Mouse (Mus musculus): ENCODE results near the gene Ppp1r27. TPM values are rescaled to one million over a fixed set of nuclear protein-coding genes. Genes with fewer than 3 reads are reported as not detected.

Gene Ppp1r27
- polyA plus RNA-seq, 1 experiment from 2014 or later = not detected

DNA sequence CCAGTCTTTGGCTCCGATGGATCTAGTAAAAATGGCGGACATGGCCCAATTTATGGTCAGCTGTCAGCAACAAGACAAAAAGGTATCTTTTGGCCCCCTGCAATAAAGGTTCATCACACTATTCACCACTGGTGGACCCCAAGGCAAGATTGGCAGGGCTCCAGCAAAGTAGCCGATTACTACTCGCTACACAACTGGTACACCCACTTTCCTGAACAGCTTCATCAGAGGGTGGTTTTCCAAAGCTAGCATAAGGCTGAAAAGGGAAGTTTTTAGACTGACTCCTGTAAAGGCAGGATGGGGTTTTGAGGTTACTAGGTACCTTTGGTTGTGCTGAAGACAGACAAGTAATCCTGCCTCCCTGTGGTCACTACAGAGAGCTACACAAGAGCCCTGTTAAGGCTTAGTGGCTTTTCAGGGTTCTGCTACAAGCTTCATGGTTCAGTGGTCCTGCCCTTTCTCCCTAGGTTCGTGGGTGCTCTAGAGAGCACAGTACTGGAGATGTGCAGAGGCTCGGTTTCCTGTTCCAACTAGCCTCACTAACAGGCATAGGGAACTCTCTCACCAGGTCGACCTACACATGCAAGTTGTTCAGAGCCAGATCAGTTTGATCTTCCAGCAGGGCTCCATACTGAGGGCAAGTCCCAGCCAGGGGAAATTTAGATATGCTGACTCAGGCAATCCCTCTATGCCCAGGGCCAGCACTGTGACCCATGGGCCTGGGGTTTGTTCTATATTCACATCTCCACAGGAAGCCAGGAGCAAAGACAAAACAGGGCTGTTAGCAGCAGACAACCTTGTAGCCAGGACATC lies 26.5 kb upstream of the Ppp1r27 start:
- peaks cover 33% of the 10 kb centered on the region for H3K4me1 ChIP-seq (ENCODE audit: control insufficient read depth, insufficient read depth, low read length)
- no peak overlapping the region for H3K4me3 ChIP-seq (ENCODE audit: low read depth, low read length)
- H3K9ac ChIP-seq (ENCODE audit: low read depth, low read length) = no peak overlapping the region
- no peaks in the 10 kb centered on the region for H3K9me3 ChIP-seq (replicated peaks; ENCODE audit: control insufficient read depth, low read length)
- peaks cover 23% of the 10 kb centered on the region for H3K36me3 ChIP-seq (ENCODE audit: control insufficient read depth, insufficient read depth, low read length)
- no peak for ATAC-seq (replicated peaks; ENCODE audit: insufficient number of reproducible peaks, low FRiP score, low TSS enrichment)
- no peaks in the 10 kb centered on the region for H3K27me3 ChIP-seq (ENCODE audit: control insufficient read depth, insufficient read depth, low read length)
- H3K4me2 ChIP-seq = no peak overlapping the region
- 84% methylated on average over 7 of the region's 7 CpGs for WGBS (ENCODE audit: insufficient replicate concordance)
- H3K27ac ChIP-seq (ENCODE audit: low read depth, low read length) = no peak overlapping the region

- no peak overlapping the region for H3K4me3 ChIP-seq (ENCODE audit: low read depth, low read length)
- no peaks in the 10 kb centered on the region for H3K9me3 ChIP-seq (replicated peaks; ENCODE audit: control insufficient read depth, low read length)
- H3K27ac ChIP-seq (ENCODE audit: low read depth, low read length) = no peak overlapping the region
- 81% methylated on average over 3 of the region's 3 CpGs for WGBS (ENCODE audit: insufficient replicate concordance)
- H3K36me3 ChIP-seq (ENCODE audit: control insufficient read depth, insufficient read depth, low read length) = peaks cover 23% of the 10 kb centered on the region
- H3K4me2 ChIP-seq = no peak overlapping the region
- H3K9ac ChIP-seq (ENCODE audit: low read depth, low read length) = no peak overlapping the region
- H3K27me3 ChIP-seq (ENCODE audit: control insufficient read depth, insufficient read depth, low read length) = no peaks in the 10 kb centered on the region
- H3K4me1 ChIP-seq (ENCODE audit: control insufficient read depth, insufficient read depth, low read length) = peaks cover 33% of the 10 kb centered on the region
- no peak for ATAC-seq (replicated peaks; ENCODE audit: insufficient number of reproducible peaks, low FRiP score, low TSS enrichment)
Measured at GRCm38 (mm10) chr11:120576365-120576981, 25.5 kb upstream of the Ppp1r27 start.

DNA sequence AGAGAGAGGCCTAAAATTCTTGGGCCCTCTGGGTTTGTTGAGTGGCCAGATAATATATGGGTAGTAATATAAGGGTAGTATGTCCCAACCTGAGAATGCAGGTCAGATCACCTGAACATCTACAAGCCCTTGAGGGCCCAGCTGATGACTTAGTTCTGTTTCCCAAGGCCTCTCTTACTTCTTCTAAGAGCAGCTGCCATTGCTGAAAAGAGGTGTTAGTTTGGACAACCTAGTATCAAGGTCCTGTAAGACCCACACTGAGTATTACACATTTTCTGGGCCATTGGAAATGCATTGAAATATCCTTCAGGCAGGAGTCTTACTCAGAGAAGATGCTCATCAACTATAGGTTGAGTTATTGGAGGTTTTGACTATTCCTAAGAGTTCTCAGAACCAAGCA lies 25.0 kb upstream of the Ppp1r27 start:
- H3K27me3 ChIP-seq (ENCODE audit: control insufficient read depth, insufficient read depth, low read length) = no peaks in the 10 kb centered on the region
- H3K9ac ChIP-seq (ENCODE audit: low read depth, low read length) = no peak overlapping the region
- ATAC-seq (replicated peaks; ENCODE audit: insufficient number of reproducible peaks, low FRiP score, low TSS enrichment) = no peak
- no peak overlapping the region for H3K27ac ChIP-seq (ENCODE audit: low read depth, low read length)
- no peak overlapping the region for H3K4me2 ChIP-seq
- peaks cover 35% of the 10 kb centered on the region for H3K4me1 ChIP-seq (ENCODE audit: control insufficient read depth, insufficient read depth, low read length)
- H3K4me3 ChIP-seq (ENCODE audit: low read depth, low read length) = no peak overlapping the region
- H3K9me3 ChIP-seq (replicated peaks; ENCODE audit: control insufficient read depth, low read length) = no peaks in the 10 kb centered on the region
- peaks cover 25% of the 10 kb centered on the region for H3K36me3 ChIP-seq (ENCODE audit: control insufficient read depth, insufficient read depth, low read length)

DNA sequence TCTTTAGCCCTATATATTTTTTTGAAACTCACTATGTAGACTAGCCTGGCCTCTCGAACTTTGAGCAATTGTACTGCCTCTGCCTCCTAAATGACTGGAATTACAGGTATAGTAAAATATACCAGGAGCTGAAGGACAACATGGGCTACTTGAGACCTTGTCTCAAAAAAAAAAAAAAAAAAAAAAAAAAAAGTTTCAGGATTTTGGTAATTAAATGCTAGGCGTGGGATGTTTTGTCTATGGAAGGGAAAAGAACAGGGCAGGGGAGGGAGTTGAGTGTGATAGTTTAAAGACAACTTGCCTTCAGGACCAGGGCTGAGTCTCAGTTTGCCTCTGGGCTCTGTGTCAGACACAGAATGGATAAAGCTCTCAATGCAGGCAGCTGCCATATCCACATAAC lies 24.1 kb upstream of the Ppp1r27 start:
- Histone ChIP-seq H3K27me3 (ENCODE audit: control insufficient read depth, insufficient read depth, low read length) (no peaks in the 10 kb centered on the region), H3K36me3 (ENCODE audit: control insufficient read depth, insufficient read depth, low read length) (peaks cover 33% of the 10 kb centered on the region), H3K4me3 (ENCODE audit: low read depth, low read length) (no peak overlapping the region), H3K9ac (ENCODE audit: low read depth, low read length) (no peak overlapping the region), H3K27ac (ENCODE audit: low read depth, low read length) (no peak overlapping the region), H3K9me3 (replicated peaks; ENCODE audit: control insufficient read depth, low read length) (no peaks in the 10 kb centered on the region), H3K4me1 (ENCODE audit: control insufficient read depth, insufficient read depth, low read length) (peaks cover 31% of the 10 kb centered on the region), H3K4me2 (no peak overlapping the region; the same call in 1 of the 2 replicates)
- no peak for ATAC-seq (replicated peaks; ENCODE audit: insufficient number of reproducible peaks, low FRiP score, low TSS enrichment)
- 90% methylated on average over 2 of the region's 2 CpGs for WGBS (ENCODE audit: insufficient replicate concordance)

- no peak overlapping the region for H3K27ac ChIP-seq (ENCODE audit: low read depth, low read length)
- ATAC-seq (replicated peaks; ENCODE audit: insufficient number of reproducible peaks, low FRiP score, low TSS enrichment) = no peak
- peak overlapping the region; percentile 69 for H3K4me2 ChIP-seq
- peak overlapping the region; percentile 92; the same call in 1 of the 2 replicates for H3K9ac ChIP-seq (ENCODE audit: low read depth, low read length)
- H3K27me3 ChIP-seq (ENCODE audit: control insufficient read depth, insufficient read depth, low read length) = no peaks in the 10 kb centered on the region
- peak overlapping the region; percentile 98 for H3K4me3 ChIP-seq (ENCODE audit: low read depth, low read length)
- WGBS (ENCODE audit: insufficient replicate concordance) = 40% methylated on average over 5 of the region's 5 CpGs
- H3K9me3 ChIP-seq (replicated peaks; ENCODE audit: control insufficient read depth, low read length) = no peaks in the 10 kb centered on the region
- H3K36me3 ChIP-seq (ENCODE audit: control insufficient read depth, insufficient read depth, low read length) = peaks cover 35% of the 10 kb centered on the region
- H3K4me1 ChIP-seq (ENCODE audit: control insufficient read depth, insufficient read depth, low read length) = peaks cover 22% of the 10 kb centered on the region
Measured at GRCm38 (mm10) chr11:120574278-120574600, 23.3 kb upstream of the Ppp1r27 start.

DNA sequence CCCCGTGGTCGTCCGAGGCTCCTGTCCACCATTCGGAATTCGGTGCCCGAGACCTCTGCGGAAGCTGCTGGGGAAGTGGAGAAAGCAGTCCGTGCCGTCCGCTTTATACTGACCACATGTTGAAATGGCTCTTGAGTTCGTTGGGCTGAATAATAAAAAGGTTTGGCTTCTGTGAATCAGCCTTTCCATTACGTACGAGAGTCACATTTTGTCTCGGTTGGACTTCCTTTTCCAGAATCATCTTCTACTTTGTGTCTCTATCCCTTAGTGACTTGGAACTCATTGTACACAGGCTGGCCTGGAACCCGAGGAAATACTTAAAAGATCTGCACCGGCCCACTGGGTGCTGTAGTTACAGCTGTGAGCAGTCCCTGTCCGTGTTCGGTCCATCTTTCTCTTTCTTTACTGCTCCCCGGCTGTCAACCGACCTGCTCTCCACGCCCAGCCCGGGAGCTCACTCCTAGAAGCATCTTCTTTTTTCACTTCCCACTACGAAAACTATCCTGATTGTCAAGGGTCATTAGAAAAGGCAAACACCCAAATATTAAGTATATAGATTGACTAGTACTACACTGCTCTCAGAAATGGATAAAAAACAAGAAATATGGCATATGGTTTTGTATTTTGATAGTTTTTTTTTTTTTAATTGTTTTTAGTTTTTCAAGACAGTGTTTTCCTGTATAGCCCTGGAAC lies 22.8 kb upstream of the Ppp1r27 start:
- 1% methylated on average over 23 of the region's 23 CpGs for WGBS (ENCODE audit: insufficient replicate concordance)

DNA sequence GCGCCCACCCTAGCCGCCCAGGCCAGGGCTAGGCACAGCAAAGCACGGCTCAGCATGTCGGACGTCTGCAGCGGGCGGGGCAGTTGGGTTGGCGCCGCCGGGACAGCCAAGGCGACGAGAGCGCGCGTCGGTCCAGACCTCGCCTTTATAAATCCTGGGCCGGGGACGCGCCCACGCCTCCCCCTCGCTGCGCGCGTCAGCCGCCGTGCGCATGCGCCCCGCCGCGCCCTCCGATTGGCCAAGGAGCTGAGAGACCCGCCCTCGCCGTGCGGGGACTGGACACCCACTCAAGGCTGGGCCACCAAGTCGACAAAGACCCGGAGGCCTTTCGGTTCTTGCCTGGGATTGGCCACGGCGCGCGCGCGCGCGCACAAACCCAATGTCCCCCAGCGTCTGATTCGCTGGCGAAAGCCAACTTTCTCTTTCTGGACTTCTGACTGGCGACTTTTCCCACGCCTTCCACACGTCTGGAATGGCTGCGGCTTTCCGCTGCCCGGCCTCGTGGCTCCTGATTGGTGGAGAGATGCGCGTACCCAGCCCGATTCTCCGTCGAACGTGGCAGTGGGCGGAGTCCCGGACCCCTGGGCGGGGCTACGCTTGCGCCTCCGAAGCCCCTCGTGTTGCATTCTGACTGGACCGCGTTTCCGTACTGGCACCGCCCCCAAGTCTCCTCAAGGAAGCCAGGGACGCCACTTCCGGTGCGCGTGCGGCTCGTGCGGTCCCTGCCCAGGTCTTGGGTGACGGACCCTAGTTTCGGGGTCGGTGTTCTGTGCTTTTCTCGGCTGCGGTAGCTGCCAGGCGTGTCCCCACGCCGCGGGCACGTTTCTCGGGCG lies 22.0 kb upstream of the Ppp1r27 start, which contains the start of gene P4hb:
P4hb (minus strand) TSS at position 502 of the 833 bp plus-strand sequence.
- H3K4me3 ChIP-seq (ENCODE audit: low read depth, low read length) = peak within 1 kb of the TSS; percentile 98
- H3K9me3 ChIP-seq (replicated peaks; ENCODE audit: control insufficient read depth, low read length) = no peaks in the 10 kb centered on the region
- peak within 1 kb of the TSS; percentile 92 for H3K9ac ChIP-seq (ENCODE audit: low read depth, low read length)
- peak; percentile 96 for ATAC-seq (replicated peaks; ENCODE audit: insufficient number of reproducible peaks, low FRiP score, low TSS enrichment)
- peak within 1 kb of the TSS; percentile 96 for H3K27ac ChIP-seq (ENCODE audit: low read depth, low read length)
- peaks cover 29% of the 10 kb centered on the region for H3K36me3 ChIP-seq (ENCODE audit: control insufficient read depth, insufficient read depth, low read length)
- H3K4me2 ChIP-seq = peak within 1 kb of the TSS; percentile 86
- H3K4me1 ChIP-seq (ENCODE audit: control insufficient read depth, insufficient read depth, low read length) = peaks cover 16% of the 10 kb centered on the region
- under 1% methylated on average over 93 of the region's 94 CpGs for WGBS (ENCODE audit: insufficient replicate concordance)
- H3K27me3 ChIP-seq (ENCODE audit: control insufficient read depth, insufficient read depth, low read length) = no peaks in the 10 kb centered on the region

More for the DNA sequence above, 22.8 kb upstream of the Ppp1r27 start:
- ATAC-seq (replicated peaks; ENCODE audit: insufficient number of reproducible peaks, low FRiP score, low TSS enrichment) = no peak
- Histone ChIP-seq H3K27me3 (ENCODE audit: control insufficient read depth, insufficient read depth, low read length) (no peaks in the 10 kb centered on the region), H3K4me1 (ENCODE audit: control insufficient read depth, insufficient read depth, low read length) (peaks cover 17% of the 10 kb centered on the region), H3K36me3 (ENCODE audit: control insufficient read depth, insufficient read depth, low read length) (peaks cover 31% of the 10 kb centered on the region), H3K4me2 (peak overlapping the region; percentile 69), H3K9me3 (replicated peaks; ENCODE audit: control insufficient read depth, low read length) (no peaks in the 10 kb centered on the region), H3K4me3 (ENCODE audit: low read depth, low read length) (peak overlapping the region; percentile 98), H3K27ac (ENCODE audit: low read depth, low read length) (peak overlapping the region; percentile 96), H3K9ac (ENCODE audit: low read depth, low read length) (peak overlapping the region; percentile 92)

- H3K4me3 ChIP-seq (ENCODE audit: low read depth, low read length) = peak overlapping the region; percentile 98
- peaks cover 28% of the 10 kb centered on the region for H3K36me3 ChIP-seq (ENCODE audit: control insufficient read depth, insufficient read depth, low read length)
- ATAC-seq (replicated peaks; ENCODE audit: insufficient number of reproducible peaks, low FRiP score, low TSS enrichment) = peak; percentile 31
- peak overlapping the region; percentile 86 for H3K4me2 ChIP-seq
- no peaks in the 10 kb centered on the region for H3K27me3 ChIP-seq (ENCODE audit: control insufficient read depth, insufficient read depth, low read length)
- WGBS (ENCODE audit: insufficient replicate concordance) = 0% methylated on average over 20 of the region's 24 CpGs
- H3K9me3 ChIP-seq (replicated peaks; ENCODE audit: control insufficient read depth, low read length) = no peaks in the 10 kb centered on the region
- peak overlapping the region; percentile 92 for H3K9ac ChIP-seq (ENCODE audit: low read depth, low read length)
- H3K4me1 ChIP-seq (ENCODE audit: control insufficient read depth, insufficient read depth, low read length) = peaks cover 16% of the 10 kb centered on the region
- peak overlapping the region; percentile 96 for H3K27ac ChIP-seq (ENCODE audit: low read depth, low read length)
Measured at GRCm38 (mm10) chr11:120572417-120572751, 21.5 kb upstream of the Ppp1r27 start.

Measured in heart, embryonic 11.5 days (tissue).